ENCODE assay signal across 8 mouse cellular contexts in the genomic region with DNA sequence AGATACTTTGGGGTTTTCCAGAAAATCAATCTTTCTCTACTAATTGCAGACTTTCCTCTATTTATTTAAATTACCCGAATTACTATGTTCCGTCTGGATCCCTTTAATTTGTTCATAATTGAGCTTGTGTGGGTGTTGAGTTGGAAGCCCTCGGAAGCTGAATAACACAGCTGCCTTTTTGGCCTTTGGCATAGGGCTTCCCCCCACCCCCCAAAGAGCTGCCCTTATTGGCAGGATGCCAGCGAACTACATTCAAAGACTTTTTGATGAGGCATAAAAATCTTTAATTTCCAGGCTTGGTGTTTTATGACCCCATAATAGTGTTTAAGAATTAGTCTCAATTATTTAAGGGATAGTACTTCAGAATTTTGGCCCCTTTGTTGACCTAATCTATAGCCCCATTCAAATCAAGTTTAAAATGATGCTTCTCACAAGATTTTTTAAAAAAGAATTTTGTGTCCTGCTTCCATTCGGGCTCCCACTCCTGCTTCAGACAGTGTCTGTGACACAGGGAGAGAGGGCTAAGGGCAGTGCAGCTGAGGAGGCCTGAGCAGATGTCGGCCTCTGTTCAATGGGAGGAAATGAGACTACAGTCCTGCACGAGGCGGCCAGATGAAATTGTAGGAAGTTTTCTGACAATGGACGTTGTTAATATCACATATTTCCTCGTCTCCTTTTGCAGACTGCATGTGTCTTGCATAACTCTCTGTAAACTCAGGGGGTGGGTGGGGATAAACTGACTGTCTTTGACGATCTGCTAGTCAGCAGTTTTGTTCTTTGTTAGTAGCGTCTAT.
DNase-seq lines count a peak whose midpoint lies in the region; ATAC-seq lines count a peak whose summit lies in the region.

No protein-coding gene starts in this region.

- no peak overlapping the region for H3K27ac ChIP-seq in hindbrain, embryonic 11.5 days (ENCODE audit: low read depth, low read length)
- no peak overlapping the region for H3K27ac ChIP-seq in hindbrain, embryonic 10.5 days
- peak overlapping the region; percentile 38; the same call in 1 of the 2 replicates for H3K27ac ChIP-seq in stomach, embryonic 16.5 days (ENCODE audit: low read length)

- 49% methylated on average over 12 of the region's 12 CpGs for WGBS in hindbrain, embryonic 11.5 days
- 63% methylated on average over 12 of the region's 12 CpGs for WGBS in hindbrain, embryonic 10.5 days
- 41% methylated on average over 12 of the region's 12 CpGs for WGBS in stomach, embryonic 16.5 days

- DNase-seq in hindbrain, embryonic 11.5 days (ENCODE audit: low spot score) = peak; percentile 15
- DNase-seq in hindbrain, embryonic 10.5 days (ENCODE audit: low spot score) = no peak
- DNase-seq in right cerebral cortex, postnatal 4 days = peak; percentile 11
- DNase-seq in right cerebral cortex, postnatal 36 days (ENCODE audit: low spot score in 2 of 2) = no peak
- peak; percentile 47 for DNase-seq in hindlimb bud, embryonic 11.5 days (ENCODE audit: extremely low spot score, low read depth, low spot score)
- no peak for DNase-seq in adrenal gland, postnatal 25 days

- H3K27me3 ChIP-seq in hindbrain, embryonic 11.5 days (ENCODE audit: control insufficient read depth, insufficient read depth, low read length) = no peaks in the 10 kb centered on the region
- no peaks in the 10 kb centered on the region for H3K27me3 ChIP-seq in hindbrain, embryonic 10.5 days (ENCODE audit: insufficient read depth, poor library complexity, severe bottlenecking)
- no peaks in the 10 kb centered on the region for H3K27me3 ChIP-seq in stomach, embryonic 16.5 days (ENCODE audit: control insufficient read depth, insufficient read depth, low read length)

- H3K4me3 ChIP-seq in hindbrain, embryonic 11.5 days (ENCODE audit: low read depth, low read length) = no peak overlapping the region
- H3K4me3 ChIP-seq in hindbrain, embryonic 10.5 days = no peak overlapping the region
- H3K4me3 ChIP-seq in stomach, embryonic 16.5 days (replicated peaks; ENCODE audit: low read length) = no peak overlapping the region

- H3K4me1 ChIP-seq in hindbrain, embryonic 11.5 days (replicated peaks; ENCODE audit: control insufficient read depth, insufficient read depth, low read length) = no peaks in the 10 kb centered on the region
- 0 out of 2 replicates have a peak, but pooled peaks cover 4% of the 10 kb centered on the region for H3K4me1 ChIP-seq in hindbrain, embryonic 10.5 days (replicated peaks)
- H3K4me1 ChIP-seq in stomach, embryonic 16.5 days (ENCODE audit: control insufficient read depth, insufficient read depth, low read length) = 0 out of 2 replicates have a peak, but pooled peaks cover 3% of the 10 kb centered on the region

- no peaks in the 10 kb centered on the region for H3K36me3 ChIP-seq in hindbrain, embryonic 11.5 days (ENCODE audit: control insufficient read depth, insufficient read depth, low read length)
- no peaks in the 10 kb centered on the region for H3K36me3 ChIP-seq in hindbrain, embryonic 10.5 days
- no peaks in the 10 kb centered on the region for H3K36me3 ChIP-seq in stomach, embryonic 16.5 days (ENCODE audit: control insufficient read depth, insufficient read depth, low read length)

- no peak for ATAC-seq in hindbrain, embryonic 11.5 days (ENCODE audit: low FRiP score)
- no peak for ATAC-seq in stomach, embryonic 16.5 days (ENCODE audit: insufficient read depth, low FRiP score)
- no peak for ATAC-seq in cerebellum, adult (ENCODE audit: insufficient number of reproducible peaks, low FRiP score, low TSS enrichment)

- no peak overlapping the region for H3K4me2 ChIP-seq in hindbrain, embryonic 11.5 days (replicated peaks; ENCODE audit: low read depth, low read length)
- no peak overlapping the region for H3K4me2 ChIP-seq in stomach, embryonic 16.5 days (ENCODE audit: low read depth, low read length)

- H3K9ac ChIP-seq in hindbrain, embryonic 11.5 days (ENCODE audit: low read depth, low read length) = no peak overlapping the region
- H3K9ac ChIP-seq in stomach, embryonic 16.5 days (ENCODE audit: low read length) = no peak overlapping the region

- H3K9me3 ChIP-seq in hindbrain, embryonic 11.5 days (ENCODE audit: control insufficient read depth, low read length) = no peaks in the 10 kb centered on the region
- no peaks in the 10 kb centered on the region for H3K9me3 ChIP-seq in hindbrain, embryonic 10.5 days
- no peaks in the 10 kb centered on the region for H3K9me3 ChIP-seq in stomach, embryonic 16.5 days (replicated peaks; ENCODE audit: control insufficient read depth, low read length)

Comparison
In these comparisons a context has a peak if more than half of its experiments do, and no peak if none do; other contexts are left out.
1. DNase-seq: peak in hindbrain, embryonic 11.5 days (single experiment), right cerebral cortex, postnatal 4 days (single experiment) and hindlimb bud, embryonic 11.5 days (single experiment); none in hindbrain, embryonic 10.5 days (single experiment), right cerebral cortex, postnatal 36 days (0 of 2) and adrenal gland, postnatal 25 days (single experiment).